In the genomic region with DNA sequence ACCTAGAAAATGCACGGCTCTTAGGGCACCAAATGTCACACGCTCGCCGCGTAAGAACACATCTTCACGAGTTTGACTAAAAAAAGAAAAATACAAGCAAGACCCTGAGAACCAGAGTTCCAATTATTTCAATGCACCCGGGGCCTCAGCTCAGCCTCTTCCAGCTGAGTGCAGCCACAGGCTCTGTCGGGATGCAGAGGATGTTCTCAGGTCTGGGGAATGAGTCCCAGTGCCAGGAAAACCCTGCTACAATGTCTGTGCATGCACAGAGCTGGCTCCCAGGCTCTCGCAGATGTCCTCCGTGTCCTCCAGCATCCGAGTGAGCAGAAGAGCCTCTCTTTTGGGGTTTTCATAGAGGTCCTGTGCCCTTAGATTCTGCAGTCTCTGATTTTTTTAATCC, we compare ENCODE assay signal across 22 mouse cellular contexts.
DNase-seq lines count a peak whose midpoint lies in the region; ATAC-seq and TF ChIP-seq lines count a peak whose summit lies in the region.
"Had no signal": no experiment of that assay in that cellular context is flagged by ENCODE, and none has a peak within 500 bp of the region (broad histone marks: within the 10 kb centered on the region; RNA-seq: fewer than 3 reads in every experiment).

No protein-coding gene starts in this region.

- intact Hi-C loops in left cerebral cortex, postnatal 14 days (cut with DNase I), result no loop called here

- TF ChIP-seq CTCF in lung, postnatal 0 days (IDR thresholded peaks at IDR 0.05), result no peak

- H3K4me3 ChIP-seq in lung, postnatal 0 days (ENCODE audit: low read depth, low read length), result no peak overlapping the region
- H3K4me3 ChIP-seq: forebrain, embryonic 10.5 days; heart, embryonic 10.5 days; layer of hippocampus, adult 2 months; lung, embryonic 15.5 days; myocyte had no signal

- no peaks in the 10 kb centered on the region for H3K9me3 ChIP-seq in lung, postnatal 0 days (ENCODE audit: low read length)
- H3K9me3 ChIP-seq: forebrain, embryonic 10.5 days; heart, embryonic 10.5 days; lung, embryonic 15.5 days had no signal

- H3K36me3 ChIP-seq in lung, postnatal 0 days (ENCODE audit: insufficient read depth, low read length), result no peaks in the 10 kb centered on the region
- H3K36me3 ChIP-seq: forebrain, embryonic 10.5 days; G1E; heart, embryonic 10.5 days; lung, embryonic 15.5 days had no signal

- TF ChIP-seq EP300 in lung, postnatal 0 days (IDR thresholded peaks at IDR 0.05), result no peak

- WGBS in lung, postnatal 0 days, result 69% methylated on average over 11 of the region's 11 CpGs

- H3K27me3 ChIP-seq in lung, postnatal 0 days (replicated peaks; ENCODE audit: insufficient read depth, low read length), result no peaks in the 10 kb centered on the region
- H3K27me3 ChIP-seq: lung, embryonic 15.5 days had no signal

- H3K4me1 ChIP-seq in lung, postnatal 0 days (ENCODE audit: insufficient read depth, low read depth, low read length), result no peaks in the 10 kb centered on the region
- H3K4me1 ChIP-seq: heart, embryonic 10.5 days had no signal

- no peak overlapping the region for H3K4me2 ChIP-seq in lung, postnatal 0 days (replicated peaks; ENCODE audit: low read depth, low read length)
- H3K4me2 ChIP-seq: lung, embryonic 15.5 days had no signal

- peak; percentile 2 for DNase-seq in cerebellum, adult 18-20 months
- DNase-seq in gastrocnemius, adult 18-20 months (ENCODE audit: low spot score), result peak; percentile 36
- no peak for DNase-seq in gastrocnemius, adult 8-10 months (ENCODE audit: low spot score in 2 of 2)
- peak; percentile 14 to 43 for DNase-seq in lung, postnatal 4 days
- DNase-seq in lung, postnatal 0 days (ENCODE audit: low spot score), result no peak
- peak; percentile 7 for DNase-seq in retina, postnatal 1 day
- DNase-seq in left cerebral cortex, postnatal 14 days (ENCODE audit: low spot score in 2 of 2), result no peak
- DNase-seq: adrenal gland, postnatal 36 days; forebrain, postnatal 0 days; kidney, adult 18-20 months; layer of hippocampus, postnatal 36 days; midbrain, embryonic 14.5 days; right cerebral cortex, postnatal 14 days had no signal

- H3K9ac ChIP-seq in lung, postnatal 0 days (replicated peaks; ENCODE audit: low read depth), result no peak overlapping the region
- H3K9ac ChIP-seq: forebrain, postnatal 0 days; liver, embryonic 14.5 days; lung, embryonic 15.5 days had no signal

- ATAC-seq in cerebellum, adult (ENCODE audit: insufficient number of reproducible peaks, low FRiP score, low TSS enrichment), result no peak
- ATAC-seq in lung, postnatal 0 days, result no peak
- ATAC-seq: forebrain, postnatal 0 days had no signal

- H3K27ac ChIP-seq in lung, postnatal 0 days (ENCODE audit: low read length), result no peak overlapping the region
- H3K27ac ChIP-seq: forebrain, embryonic 10.5 days; heart, embryonic 10.5 days; kidney, postnatal 0 days; layer of hippocampus, adult 2 months; liver, embryonic 14.5 days; lung, embryonic 15.5 days had no signal

Comparison
In these comparisons a context has a peak if more than half of its experiments do, and no peak if none do; other contexts are left out.
1. DNase-seq: peak in cerebellum, adult 18-20 months (2 of 2), gastrocnemius, adult 18-20 months (single experiment), lung, postnatal 4 days (2 of 2) and retina, postnatal 1 day (single experiment); none in gastrocnemius, adult 8-10 months (0 of 2), lung, postnatal 0 days (single experiment) and left cerebral cortex, postnatal 14 days (0 of 2).